1 mouse cellular context compared by ENCODE assay signal in genomic region chr10:127058161-127058560, GRCm38 (mm10).
TF ChIP-seq lines count a peak whose summit lies in the region.

No protein-coding gene starts in this region.

TF ChIP-seq in MEL, 35 proteins besides CTCF, POLR2A, EP300 and RAD21 (continued from another document):
- TF ChIP-seq HCFC1 (IDR thresholded peaks at IDR 0.05; ENCODE audit: low read depth, low read length) (0 out of 2 replicates have a peak, but pooled peaks have one; percentile 15), UBTF (IDR thresholded peaks at IDR 0.05; ENCODE audit: borderline replicate concordance, insufficient read depth, low read depth, low read length) (no peak), GABPA (IDR thresholded peaks at IDR 0.05; ENCODE audit: low read depth, low read length) (no peak), POLR2AphosphoS2 (IDR thresholded peaks at IDR 0.05; ENCODE audit: low read length) (no peak)
